Mouse (Mus musculus): Measurements from ENCODE around the gene Natd1.

GRCm38 (mm10) chr11:60890744-60891143 is 23.8 kb downstream of the Natd1 start:
- no peak for TF ChIP-seq CTCF (conservative IDR thresholded peaks at IDR 0.05; ENCODE audit: insufficient read depth, insufficient read length, low read depth, low read length)
- TF ChIP-seq POLR2A (IDR thresholded peaks at IDR 0.05; ENCODE audit: low read depth, low read length), result no peak

Data from kidney, adult 2 months (tissue).